Mouse (Mus musculus): ENCODE data around the gene Il17f. TPM values are rescaled to one million over a fixed set of nuclear protein-coding genes. Genes with fewer than 3 reads are reported as not detected.

Il17f gene
- polyA plus RNA-seq, 1 experiment from 2014 or later: not detected

GRCm38 (mm10) chr1:20819771-20820605, 29.6 kb upstream of the Il17f start, which contains the start of gene Mcm3:
Mcm3 (minus strand) TSS chr1:20820312.
- no peaks in the 10 kb centered on the region for H3K27me3 ChIP-seq
- WGBS: under 1% methylated on average over 52 of the region's 52 CpGs
- H3K4me1 ChIP-seq (replicated peaks): peaks cover 9% of the 10 kb centered on the region
- peak; percentile 99 for ATAC-seq (ENCODE audit: insufficient number of reproducible peaks, insufficient read depth, low FRiP score, low TSS enrichment, low read depth)
- peaks cover 31% of the 10 kb centered on the region for H3K36me3 ChIP-seq
- H3K4me3 ChIP-seq (replicated peaks): peak within 1 kb of the TSS; percentile 79
- H3K9me3 ChIP-seq: no peaks in the 10 kb centered on the region
- peak within 1 kb of the TSS; percentile 84 for H3K9ac ChIP-seq (replicated peaks)
- H3K27ac ChIP-seq: 0 out of 2 replicates have a peak within 1 kb of the TSS, but pooled peaks have one; percentile 64
- peak within 1 kb of the TSS; percentile 65 for H3K4me2 ChIP-seq

DNA sequence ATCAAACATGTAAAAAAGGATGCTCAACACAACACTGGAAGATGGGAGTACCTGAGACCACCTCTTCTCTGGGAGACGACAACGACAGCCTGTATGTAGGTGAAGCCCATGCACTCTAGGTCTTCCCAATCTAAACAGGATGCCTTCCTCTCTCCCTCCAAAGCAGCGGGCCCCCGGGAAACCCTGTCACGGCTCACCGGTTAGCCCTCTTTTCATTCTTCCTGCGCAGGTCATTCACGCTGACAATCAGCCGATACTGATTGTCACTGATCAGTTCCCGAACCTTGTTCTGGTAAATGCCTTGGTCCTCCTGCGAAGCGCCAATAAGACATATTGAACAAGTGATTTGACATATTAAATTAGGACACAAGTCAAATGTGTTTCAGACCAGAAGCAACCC, 27.2 kb upstream of the Il17f start:
- no peak overlapping the region for H3K4me3 ChIP-seq (replicated peaks)
- peaks cover 55% of the 10 kb centered on the region for H3K36me3 ChIP-seq
- no peak for ATAC-seq (ENCODE audit: insufficient number of reproducible peaks, insufficient read depth, low FRiP score, low TSS enrichment, low read depth)
- no peak overlapping the region for H3K4me2 ChIP-seq
- 92% methylated on average over 12 of the region's 12 CpGs for WGBS
- H3K4me1 ChIP-seq (replicated peaks): peaks cover 9% of the 10 kb centered on the region
- H3K9ac ChIP-seq (replicated peaks): no peak overlapping the region
- no peaks in the 10 kb centered on the region for H3K9me3 ChIP-seq
- no peaks in the 10 kb centered on the region for H3K27me3 ChIP-seq
- no peak overlapping the region for H3K27ac ChIP-seq

GRCm38 (mm10) chr1:20817172-20817571, 26.8 kb upstream of the Il17f start:
- H3K4me3 ChIP-seq (replicated peaks): no peak overlapping the region
- no peaks in the 10 kb centered on the region for H3K9me3 ChIP-seq
- no peak overlapping the region for H3K9ac ChIP-seq (replicated peaks)
- H3K27me3 ChIP-seq: no peaks in the 10 kb centered on the region
- ATAC-seq (ENCODE audit: insufficient number of reproducible peaks, insufficient read depth, low FRiP score, low TSS enrichment, low read depth): no peak
- H3K36me3 ChIP-seq: peaks cover 59% of the 10 kb centered on the region
- peaks cover 9% of the 10 kb centered on the region for H3K4me1 ChIP-seq (replicated peaks)
- H3K4me2 ChIP-seq: no peak overlapping the region
- no peak overlapping the region for H3K27ac ChIP-seq
- 91% methylated on average over 9 of the region's 9 CpGs for WGBS

DNA sequence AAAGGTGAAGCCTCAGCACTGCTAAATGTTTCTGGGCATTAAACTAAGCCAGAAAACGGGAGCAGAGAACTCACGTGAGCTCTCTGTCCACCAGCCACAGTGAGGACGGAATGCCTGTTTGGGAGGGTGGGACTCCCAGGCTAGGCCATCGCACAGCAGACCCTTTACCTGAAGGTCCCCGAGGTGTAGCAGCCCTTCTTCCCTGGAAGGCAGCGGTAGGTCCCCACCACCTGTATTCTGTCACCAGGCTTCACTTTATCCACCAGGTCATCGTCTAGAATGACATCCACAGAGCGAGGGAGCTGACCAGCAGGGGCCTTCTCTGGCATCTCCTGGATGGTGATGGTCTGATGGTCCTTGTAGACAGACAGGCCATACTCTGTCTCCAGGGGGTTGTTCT, 24.1 kb upstream of the Il17f start:
- ATAC-seq (ENCODE audit: insufficient number of reproducible peaks, insufficient read depth, low FRiP score, low TSS enrichment, low read depth): no peak
- Histone ChIP-seq H3K36me3 (peaks cover 85% of the 10 kb centered on the region), H3K9me3 (no peaks in the 10 kb centered on the region)

GRCm38 (mm10) chr1:20804526-20804925, 14.1 kb upstream of the Il17f start:
- no peak for ATAC-seq (ENCODE audit: insufficient number of reproducible peaks, insufficient read depth, low FRiP score, low TSS enrichment, low read depth)
- Histone ChIP-seq H3K9ac (replicated peaks) (no peak overlapping the region), H3K4me3 (replicated peaks) (no peak overlapping the region), H3K9me3 (no peaks in the 10 kb centered on the region), H3K4me2 (no peak overlapping the region), H3K4me1 (replicated peaks) (no peaks in the 10 kb centered on the region), H3K27ac (no peak overlapping the region), H3K27me3 (no peaks in the 10 kb centered on the region), H3K36me3 (peaks cover 98% of the 10 kb centered on the region)
- 94% methylated on average over 10 of the region's 10 CpGs for WGBS

More for the DNA sequence above, 24.1 kb upstream of the Il17f start:
- WGBS: 88% methylated on average over 8 of the region's 8 CpGs
- Histone ChIP-seq H3K4me2 (no peak overlapping the region), H3K27me3 (no peaks in the 10 kb centered on the region), H3K4me3 (replicated peaks) (no peak overlapping the region), H3K27ac (no peak overlapping the region), H3K9ac (replicated peaks) (no peak overlapping the region), H3K4me1 (replicated peaks) (peaks cover 9% of the 10 kb centered on the region)

DNA sequence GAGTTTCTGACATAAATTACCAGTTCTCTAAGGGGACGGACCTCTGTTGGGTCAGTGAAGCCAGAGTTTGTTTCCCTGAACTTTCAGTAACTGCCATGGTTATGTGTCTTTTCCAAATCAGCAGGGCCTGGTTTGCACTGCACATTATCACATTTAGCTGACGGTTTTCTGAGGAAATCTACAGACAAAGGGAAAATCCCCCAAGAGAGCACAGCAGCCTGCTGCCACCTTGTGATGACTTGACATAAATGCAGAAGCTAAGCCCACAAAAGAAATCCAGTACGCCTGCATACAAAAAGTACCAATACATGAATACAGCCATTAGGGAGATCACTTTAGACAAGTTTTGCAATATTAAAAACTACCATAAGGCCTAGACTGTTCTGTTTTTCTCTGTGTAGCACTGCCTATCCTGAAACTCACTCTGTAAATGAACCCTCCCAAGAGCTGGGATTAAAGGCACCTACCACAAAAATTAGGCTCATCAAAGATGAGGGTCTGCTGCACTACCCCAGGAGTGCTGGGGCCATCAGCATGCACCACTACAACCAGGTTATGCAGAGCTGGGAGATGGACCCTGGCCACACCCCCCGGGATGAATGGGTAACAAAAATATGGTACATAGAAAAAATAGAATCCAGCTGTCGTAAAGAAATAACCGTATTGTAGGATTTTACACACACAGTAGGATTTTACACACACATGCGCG, 11.4 kb upstream of the Il17f start:
- Histone ChIP-seq H3K27ac (no peak overlapping the region), H3K27me3 (no peaks in the 10 kb centered on the region), H3K36me3 (peaks cover 81% of the 10 kb centered on the region), H3K4me2 (no peak overlapping the region), H3K9ac (replicated peaks) (no peak overlapping the region), H3K9me3 (no peaks in the 10 kb centered on the region), H3K4me3 (replicated peaks) (no peak overlapping the region), H3K4me1 (replicated peaks) (no peaks in the 10 kb centered on the region)
- no peak for ATAC-seq (ENCODE audit: insufficient number of reproducible peaks, insufficient read depth, low FRiP score, low TSS enrichment, low read depth)
- 83% methylated on average over 8 of the region's 8 CpGs for WGBS

DNA sequence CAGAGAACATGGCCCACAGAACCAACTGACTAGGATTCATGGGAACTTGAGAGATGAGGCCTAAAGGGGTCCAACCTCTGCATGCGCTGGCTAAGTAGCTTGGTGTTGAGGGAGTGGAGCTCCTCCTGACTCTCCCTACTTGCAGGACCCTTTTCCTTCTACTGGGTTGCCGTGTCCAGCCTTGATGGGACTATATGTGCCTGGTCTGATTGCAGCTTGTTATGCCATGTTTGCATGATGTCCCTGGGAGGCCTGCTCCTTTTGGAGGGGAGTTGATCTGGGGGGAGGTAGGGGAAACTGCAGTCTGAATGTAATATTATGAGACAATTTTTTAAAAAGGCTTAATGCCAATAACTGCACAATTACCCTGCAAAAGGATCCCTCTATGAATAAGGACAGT, 10.9 kb upstream of the Il17f start:
- H3K27me3 ChIP-seq: no peaks in the 10 kb centered on the region
- no peaks in the 10 kb centered on the region for H3K4me1 ChIP-seq (replicated peaks)
- H3K9ac ChIP-seq (replicated peaks): no peak overlapping the region
- no peak for ATAC-seq (ENCODE audit: insufficient number of reproducible peaks, insufficient read depth, low FRiP score, low TSS enrichment, low read depth)
- 95% methylated on average over 2 of the region's 2 CpGs for WGBS
- no peak overlapping the region for H3K27ac ChIP-seq
- no peak overlapping the region for H3K4me3 ChIP-seq (replicated peaks)
- no peaks in the 10 kb centered on the region for H3K9me3 ChIP-seq
- H3K36me3 ChIP-seq: peaks cover 75% of the 10 kb centered on the region
- no peak overlapping the region for H3K4me2 ChIP-seq

DNA sequence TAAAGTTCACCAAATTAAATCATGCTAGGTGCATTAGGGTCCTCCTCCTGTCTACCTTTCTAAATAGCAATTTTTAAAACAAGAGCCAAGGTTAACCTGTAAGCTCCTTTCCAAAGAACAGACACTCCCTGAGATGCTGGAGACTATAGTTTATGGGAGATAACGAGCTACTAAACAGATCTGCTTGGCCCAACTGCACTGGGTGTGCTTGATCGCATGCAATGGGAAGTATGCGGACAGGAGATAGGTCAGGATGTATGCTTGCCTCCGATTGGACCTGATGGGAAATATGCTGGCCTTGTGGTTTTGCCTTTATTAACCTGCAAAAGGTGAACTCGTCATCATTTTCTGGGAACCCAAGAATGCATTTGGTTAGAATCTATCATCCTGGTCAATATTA, 4.8 kb upstream of the Il17f start:
- Histone ChIP-seq H3K9ac (replicated peaks) (no peak overlapping the region), H3K4me1 (replicated peaks) (no peaks in the 10 kb centered on the region), H3K27me3 (no peaks in the 10 kb centered on the region), H3K36me3 (peaks cover 16% of the 10 kb centered on the region), H3K4me3 (replicated peaks) (no peak overlapping the region), H3K9me3 (no peaks in the 10 kb centered on the region), H3K27ac (no peak overlapping the region), H3K4me2 (no peak overlapping the region)
- WGBS: 89% methylated on average over 5 of the region's 5 CpGs
- no peak for ATAC-seq (ENCODE audit: insufficient number of reproducible peaks, insufficient read depth, low FRiP score, low TSS enrichment, low read depth)

DNA sequence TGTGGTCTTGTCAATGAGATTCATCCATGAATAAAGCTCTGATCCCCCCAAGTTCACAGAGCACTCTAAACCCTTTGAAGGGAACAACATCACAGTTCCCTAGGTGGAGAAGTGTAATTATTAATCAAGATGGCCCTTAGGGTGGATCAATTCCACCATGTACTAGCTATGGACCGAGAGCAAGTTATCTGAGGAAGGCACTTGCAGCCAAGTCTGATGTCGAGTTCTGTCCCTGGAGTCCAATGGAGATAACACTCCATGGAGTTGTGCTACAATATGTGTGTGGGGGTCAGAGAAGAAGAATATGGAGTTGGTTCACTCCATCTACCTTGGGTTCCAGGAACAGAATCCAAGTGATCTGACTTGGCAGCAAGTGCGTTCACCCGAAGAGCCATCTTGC, 4.3 kb upstream of the Il17f start:
- no peak for ATAC-seq (ENCODE audit: insufficient number of reproducible peaks, insufficient read depth, low FRiP score, low TSS enrichment, low read depth)
- H3K9ac ChIP-seq (replicated peaks): no peak overlapping the region
- no peak overlapping the region for H3K4me3 ChIP-seq (replicated peaks)
- H3K27ac ChIP-seq: no peak overlapping the region
- H3K9me3 ChIP-seq: no peaks in the 10 kb centered on the region
- no peak overlapping the region for H3K4me2 ChIP-seq
- no peaks in the 10 kb centered on the region for H3K27me3 ChIP-seq
- no peaks in the 10 kb centered on the region for H3K4me1 ChIP-seq (replicated peaks)
- WGBS: 88% methylated on average over 4 of the region's 4 CpGs
- H3K36me3 ChIP-seq: peaks cover 12% of the 10 kb centered on the region

DNA sequence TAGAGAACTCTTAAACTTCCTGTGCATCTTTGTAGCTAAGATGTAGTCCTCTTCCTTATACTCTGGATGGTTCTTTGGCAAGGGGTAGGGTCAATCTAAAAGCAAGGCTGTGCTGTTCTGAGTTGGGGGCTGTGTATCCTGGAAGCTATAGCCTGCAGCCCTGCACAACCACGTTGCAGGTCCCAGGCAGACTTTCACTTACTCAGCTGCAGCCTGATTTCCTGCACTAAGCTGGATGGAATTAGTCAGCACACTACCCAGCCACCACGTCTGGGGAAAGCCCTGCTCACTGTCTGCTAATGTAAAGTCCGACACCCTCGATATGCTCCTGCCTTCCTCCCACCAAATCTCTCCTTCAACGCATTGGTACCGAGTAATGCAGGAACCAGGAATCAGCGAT, 997 bp upstream of the Il17f start:
- no peak overlapping the region for H3K4me2 ChIP-seq
- H3K9ac ChIP-seq (replicated peaks): no peak overlapping the region
- H3K27me3 ChIP-seq: no peaks in the 10 kb centered on the region
- H3K27ac ChIP-seq: no peak overlapping the region
- no peaks in the 10 kb centered on the region for H3K36me3 ChIP-seq
- no peak for ATAC-seq (ENCODE audit: insufficient number of reproducible peaks, insufficient read depth, low FRiP score, low TSS enrichment, low read depth)
- H3K4me3 ChIP-seq (replicated peaks): no peak overlapping the region
- H3K9me3 ChIP-seq: no peaks in the 10 kb centered on the region
- WGBS: 61% methylated on average over 7 of the region's 7 CpGs
- no peaks in the 10 kb centered on the region for H3K4me1 ChIP-seq (replicated peaks)

GRCm38 (mm10) chr1:20788419-20788818, 2.0 kb downstream of the Il17f start:
- no peak for ATAC-seq (ENCODE audit: insufficient number of reproducible peaks, insufficient read depth, low FRiP score, low TSS enrichment, low read depth)
- Histone ChIP-seq H3K27me3 (no peaks in the 10 kb centered on the region), H3K27ac (no peak overlapping the region), H3K4me3 (replicated peaks) (no peak overlapping the region), H3K9ac (replicated peaks) (no peak overlapping the region), H3K4me1 (replicated peaks) (no peaks in the 10 kb centered on the region), H3K36me3 (no peaks in the 10 kb centered on the region), H3K9me3 (no peaks in the 10 kb centered on the region), H3K4me2 (no peak overlapping the region)
- 43% methylated on average over 10 of the region's 10 CpGs for WGBS

Data from limb, embryonic 12.5 days (tissue).